Mouse (Mus musculus) forebrain, embryonic 10.5 days (tissue): ENCODE results near the gene Cnga3. TPM values are rescaled to one million over a fixed set of nuclear protein-coding genes. Genes with fewer than 3 reads are reported as not detected.

Experiments
- DNase-seq: peaks from one replicate; pipeline ENCODE4 v3.0.0-alpha.2; 2017; ENCODE audit warnings: low spot score; ENCODE audit errors: extremely low spot score
- H3K27ac ChIP-seq: fragments of 300-500 bp; sonication (generic); 2 replicates; pipeline ENCODE4 v1.5.1; 2016; ENCODE audit warnings: mild to moderate bottlenecking
- H3K27me3 ChIP-seq: fragments of 300-500 bp; sonication (generic); 2 replicates; pipeline ENCODE4 v1.6.1; 2016; ENCODE audit warnings: mild to moderate bottlenecking; ENCODE audit not compliant: poor library complexity, severe bottlenecking
- H3K36me3 ChIP-seq: fragments of 300-500 bp; sonication (generic); replicated peaks from 2 replicates; pipeline ENCODE4 v1.6.1; 2016; ENCODE audit warnings: mild to moderate bottlenecking, moderate library complexity
- H3K4me1 ChIP-seq: fragments of 300-500 bp; sonication (generic); 2 replicates; pipeline ENCODE4 v1.6.1; 2016
- H3K4me3 ChIP-seq: fragments of 300-500 bp; sonication (generic); 2 replicates; pipeline ENCODE4 v1.5.1; 2016; ENCODE audit warnings: mild to moderate bottlenecking, moderate library complexity
- H3K9me3 ChIP-seq: fragments of 300-500 bp; sonication (generic); 2 replicates; pipeline ENCODE4 v1.6.1; 2016; ENCODE audit warnings: mild to moderate bottlenecking, moderate library complexity
- WGBS: fragments of 180-500 bp; shearing (Covaris S2); methylation state at CpG from one replicate; pipeline ENCODE4 v1.1.7; 2016; 5-methylcytosine and 5-hydroxymethylcytosine counted together
- polyA plus RNA-seq: library from polyadenylated mRNA; unstranded; fragments of >200 nt; fragmentation: Nextera tagmentation; extraction: Ambion mirVana; gene quantifications from 2 replicates; pipeline ENCODE4 v1.2.1, GENCODE M21; 2016

Cnga3 gene
- polyA plus RNA-seq = 0.04 TPM in 1 of 2 replicates, not detected in the other

DNA sequence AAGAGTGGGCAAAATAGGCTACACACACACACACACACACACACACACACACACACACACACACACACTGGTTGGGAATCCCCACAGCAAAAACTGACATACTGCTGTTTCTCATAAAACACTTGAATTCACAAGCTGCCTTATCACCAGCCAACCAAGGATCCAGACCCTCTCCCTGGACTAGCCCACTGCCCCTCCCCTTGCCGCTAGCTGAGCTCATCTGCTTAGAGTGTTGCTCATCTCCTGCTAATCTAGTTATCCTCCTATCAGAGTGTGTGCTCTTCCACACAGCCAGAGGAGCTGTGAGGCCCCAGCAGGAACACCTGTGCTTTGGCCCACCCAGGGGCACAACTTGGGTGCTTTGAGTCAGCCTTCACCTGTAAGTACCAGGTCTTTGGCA lies at the start of gene Cnga3:
TSS of gene Cnga3 (plus strand) at position 291 of the 400 bp plus-strand sequence.
- no peaks in the 10 kb centered on the region for H3K9me3 ChIP-seq
- no peak within 1 kb of the TSS for H3K27ac ChIP-seq
- H3K27me3 ChIP-seq = no peaks in the 10 kb centered on the region
- no peaks in the 10 kb centered on the region for H3K4me1 ChIP-seq
- WGBS = 76% methylated on average over 1 of the region's 1 CpGs
- no peak for DNase-seq
- H3K4me3 ChIP-seq = no peak within 1 kb of the TSS
- H3K36me3 ChIP-seq = no peaks in the 10 kb centered on the region

DNA sequence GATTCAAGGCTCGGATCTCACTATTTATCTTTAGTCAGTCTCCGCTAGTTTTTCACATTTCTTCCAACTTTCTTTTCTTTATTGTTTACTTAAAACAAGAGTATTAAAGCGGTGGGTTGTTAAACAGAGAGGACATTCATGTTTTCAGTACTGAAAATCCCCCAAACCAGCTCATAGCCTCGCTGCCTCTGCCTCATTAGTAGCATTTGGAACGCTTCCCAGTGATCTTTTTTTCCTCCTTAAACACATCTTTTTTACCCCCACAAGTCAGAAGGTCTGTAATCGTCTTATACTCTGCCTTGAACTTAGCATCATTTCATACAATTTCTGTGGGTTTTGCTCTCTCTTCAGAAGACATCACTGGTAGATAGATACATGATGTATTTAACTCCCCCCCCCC lies 48.2 kb upstream of the Cnga3 start:
- Histone ChIP-seq H3K36me3 (no peaks in the 10 kb centered on the region), H3K27me3 (no peaks in the 10 kb centered on the region), H3K27ac (no peak overlapping the region), H3K9me3 (no peaks in the 10 kb centered on the region; the same call in 1 of the 2 replicates), H3K4me3 (no peak overlapping the region), H3K4me1 (no peaks in the 10 kb centered on the region; the same call in 1 of the 2 replicates)
- WGBS = 75% methylated on average over 6 of the region's 6 CpGs
- DNase-seq = no peak

DNA sequence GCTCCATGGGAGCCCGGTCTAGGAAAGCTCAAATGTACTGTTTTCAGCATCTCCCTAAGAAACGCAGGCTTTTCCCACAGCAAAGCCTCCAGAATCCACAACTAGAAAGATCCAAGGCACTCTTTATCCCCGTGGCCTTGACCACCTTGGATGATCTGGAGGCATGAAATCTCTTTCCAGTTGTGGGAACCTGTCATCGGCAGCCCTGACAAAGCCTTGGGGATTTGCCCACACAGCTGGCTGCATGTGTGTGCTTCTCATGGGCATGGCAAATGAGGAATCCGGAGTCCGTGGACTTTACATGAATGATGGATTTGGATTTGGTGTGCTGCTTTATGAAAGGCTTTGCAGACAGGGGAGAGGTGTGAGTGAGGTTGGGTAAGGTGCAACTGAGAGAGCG lies 46.3 kb upstream of the Cnga3 start:
- Histone ChIP-seq H3K4me1 (no peaks in the 10 kb centered on the region; the same call in 1 of the 2 replicates), H3K27ac (no peak overlapping the region), H3K4me3 (no peak overlapping the region), H3K9me3 (no peaks in the 10 kb centered on the region), H3K36me3 (no peaks in the 10 kb centered on the region), H3K27me3 (no peaks in the 10 kb centered on the region)
- WGBS = 84% methylated on average over 7 of the region's 7 CpGs
- no peak for DNase-seq

DNA sequence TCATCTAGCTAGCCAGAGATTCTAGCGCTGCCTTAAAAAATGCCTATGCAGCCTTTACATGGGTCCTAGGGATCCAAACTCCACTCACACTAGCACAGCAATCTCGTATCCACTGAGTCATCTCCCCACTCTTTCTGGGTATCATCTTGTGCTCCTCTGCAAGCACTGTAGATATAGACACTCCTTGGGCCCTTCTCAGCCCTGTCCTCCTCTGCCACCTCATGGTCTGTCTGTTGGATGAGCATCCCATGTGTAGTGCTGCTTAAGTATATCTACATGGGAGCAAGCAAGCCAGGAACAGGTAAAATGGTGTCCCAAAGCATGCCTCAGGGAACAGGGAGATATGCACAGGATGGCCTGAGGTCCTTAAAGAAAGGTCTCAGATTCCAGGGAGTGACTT lies 36.4 kb upstream of the Cnga3 start:
- H3K4me1 ChIP-seq = no peaks in the 10 kb centered on the region
- WGBS = 88% methylated on average over 2 of the region's 2 CpGs
- H3K27me3 ChIP-seq = no peaks in the 10 kb centered on the region
- no peaks in the 10 kb centered on the region for H3K36me3 ChIP-seq
- DNase-seq = no peak
- no peak overlapping the region for H3K4me3 ChIP-seq
- no peak overlapping the region for H3K27ac ChIP-seq
- no peaks in the 10 kb centered on the region for H3K9me3 ChIP-seq

DNA sequence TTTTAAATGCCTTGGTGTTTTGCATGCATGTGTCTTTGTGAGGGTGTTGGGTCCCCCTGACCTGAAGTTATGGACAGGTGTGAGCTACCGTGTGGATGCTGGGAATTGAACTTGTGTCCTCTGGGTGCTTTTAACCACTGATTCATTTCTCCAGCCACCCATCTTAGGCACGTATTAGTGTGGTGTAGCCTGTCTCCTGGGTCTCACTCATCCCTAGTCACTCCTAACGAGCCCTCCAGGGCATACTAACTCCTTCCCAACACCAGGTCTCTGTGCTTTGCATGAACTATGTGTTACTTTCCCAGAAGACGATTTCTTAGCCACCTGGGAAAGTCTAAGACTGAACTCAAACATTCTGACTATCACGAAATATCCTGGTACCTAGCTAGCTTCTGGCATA lies 34.4 kb upstream of the Cnga3 start:
- Histone ChIP-seq H3K4me3 (no peak overlapping the region), H3K27ac (no peak overlapping the region), H3K9me3 (no peaks in the 10 kb centered on the region), H3K27me3 (no peaks in the 10 kb centered on the region), H3K36me3 (no peaks in the 10 kb centered on the region), H3K4me1 (peaks cover under 1% of the 10 kb centered on the region)
- 75% methylated on average over 5 of the region's 5 CpGs for WGBS
- DNase-seq = no peak

DNA sequence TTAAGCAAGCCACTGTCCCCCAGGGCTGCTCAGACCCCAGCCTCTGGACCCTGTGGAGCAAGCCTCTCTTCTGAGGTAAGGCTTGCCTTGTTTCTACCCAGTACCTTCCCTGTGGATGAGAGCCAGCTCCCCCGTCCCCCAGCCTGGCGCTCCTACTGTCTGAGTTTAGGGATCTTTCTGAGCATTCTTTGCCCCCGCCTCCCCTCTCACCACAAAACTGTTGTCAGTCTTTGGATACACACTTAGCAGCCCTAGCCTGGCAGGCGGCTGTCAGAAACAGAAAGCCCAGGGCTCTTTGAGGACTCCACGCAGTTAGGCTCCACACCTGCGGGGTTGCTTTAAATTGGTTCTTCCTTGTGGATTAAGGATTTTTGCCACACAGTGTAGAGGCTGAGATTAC lies 27.2 kb upstream of the Cnga3 start:
- Histone ChIP-seq H3K4me1 (peaks cover 18% of the 10 kb centered on the region), H3K27me3 (no peaks in the 10 kb centered on the region), H3K27ac (no peak overlapping the region), H3K36me3 (no peaks in the 10 kb centered on the region), H3K4me3 (no peak overlapping the region), H3K9me3 (no peaks in the 10 kb centered on the region; the same call in 1 of the 2 replicates)
- no peak for DNase-seq
- WGBS = 60% methylated on average over 6 of the region's 6 CpGs

DNA sequence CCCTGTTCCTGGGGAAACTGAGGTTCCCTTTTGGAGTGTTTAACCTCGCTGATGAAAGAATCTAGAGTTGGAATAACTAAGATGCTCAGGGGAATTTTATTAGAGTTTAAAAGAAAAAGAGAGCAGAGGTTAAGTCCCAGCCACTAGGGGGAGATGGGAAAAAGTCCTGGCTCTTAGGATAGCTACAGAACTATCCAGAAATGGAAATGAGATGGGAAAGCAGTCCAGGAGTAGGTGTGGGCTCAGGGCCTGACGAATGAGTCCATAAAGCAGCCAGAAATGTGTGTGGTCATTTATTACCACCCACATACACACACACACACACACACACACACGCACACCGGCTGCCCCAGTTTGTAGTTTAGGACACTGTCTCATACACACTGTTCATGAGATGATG lies 19.6 kb upstream of the Cnga3 start:
- no peaks in the 10 kb centered on the region; the same call in 1 of the 2 replicates for H3K9me3 ChIP-seq
- DNase-seq = no peak
- 62% methylated on average over 4 of the region's 4 CpGs for WGBS
- no peaks in the 10 kb centered on the region for H3K4me1 ChIP-seq
- H3K27me3 ChIP-seq = no peaks in the 10 kb centered on the region
- no peaks in the 10 kb centered on the region for H3K36me3 ChIP-seq
- no peak overlapping the region for H3K27ac ChIP-seq
- no peak overlapping the region for H3K4me3 ChIP-seq

DNA sequence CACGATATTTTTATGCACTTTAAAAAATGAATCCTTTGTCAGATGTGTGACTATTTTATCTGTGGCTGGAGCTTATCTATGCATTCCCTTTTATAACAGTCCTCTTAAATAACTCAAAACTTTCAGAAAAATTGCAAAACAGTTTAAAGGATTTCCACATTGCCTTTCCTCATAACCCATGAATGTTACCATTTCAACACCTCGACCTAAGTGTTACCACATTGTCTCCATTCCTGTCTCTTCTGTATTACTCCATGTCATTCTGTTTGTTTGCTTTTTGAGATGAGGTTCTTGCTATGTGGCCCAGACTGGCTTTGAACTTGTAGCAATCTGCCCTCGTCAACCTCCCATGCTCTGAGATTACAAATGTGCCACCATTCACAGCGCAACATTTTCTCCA lies 12.8 kb upstream of the Cnga3 start:
- DNase-seq = no peak
- no peak overlapping the region for H3K27ac ChIP-seq
- H3K4me3 ChIP-seq = no peak overlapping the region
- no peaks in the 10 kb centered on the region for H3K9me3 ChIP-seq
- no peaks in the 10 kb centered on the region for H3K36me3 ChIP-seq
- no peaks in the 10 kb centered on the region for H3K4me1 ChIP-seq
- 92% methylated on average over 4 of the region's 4 CpGs for WGBS
- H3K27me3 ChIP-seq = no peaks in the 10 kb centered on the region

DNA sequence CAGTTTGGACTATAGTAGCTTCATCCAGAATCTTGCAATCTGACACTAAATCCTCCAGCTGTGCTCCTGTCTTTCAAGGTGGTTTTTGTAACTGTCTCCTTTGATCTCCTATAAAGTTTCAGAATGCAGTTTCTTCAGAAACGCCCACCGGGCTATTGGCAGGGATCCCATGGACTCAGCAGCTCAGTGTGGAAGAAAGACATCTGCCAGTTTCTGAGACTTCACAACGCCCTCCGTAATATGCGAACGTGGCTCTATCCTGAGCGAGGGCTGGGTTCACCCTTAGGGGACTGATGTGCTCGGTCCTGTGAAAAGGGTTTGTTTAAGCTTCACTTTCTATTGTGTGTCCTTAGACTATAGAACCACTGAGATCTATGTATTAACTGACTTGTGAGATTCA lies 6.5 kb upstream of the Cnga3 start:
- Histone ChIP-seq H3K36me3 (no peaks in the 10 kb centered on the region), H3K27me3 (no peaks in the 10 kb centered on the region), H3K27ac (no peak overlapping the region), H3K4me3 (no peak overlapping the region), H3K4me1 (no peaks in the 10 kb centered on the region), H3K9me3 (no peaks in the 10 kb centered on the region; the same call in 1 of the 2 replicates)
- WGBS = 89% methylated on average over 8 of the region's 8 CpGs
- DNase-seq = no peak

DNA sequence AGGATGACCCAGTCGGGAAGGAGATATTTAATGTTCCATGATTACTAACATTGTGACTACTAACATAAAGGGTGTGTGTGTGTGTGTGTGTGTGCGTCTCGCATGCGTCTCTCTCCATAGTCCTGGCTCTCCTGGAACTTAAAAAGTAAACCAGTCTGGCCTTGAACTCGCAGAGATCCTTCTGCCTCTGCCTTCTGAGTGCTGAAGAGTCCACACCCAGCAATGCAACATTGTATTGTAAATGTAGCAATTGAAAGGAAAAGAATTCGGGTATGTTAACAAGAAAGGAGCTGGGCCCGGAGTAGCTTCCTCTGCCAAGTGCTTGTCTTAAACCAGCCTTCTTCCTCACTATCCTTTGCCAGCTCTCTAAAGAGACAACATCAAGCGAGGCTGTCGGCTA lies 1.9 kb upstream of the Cnga3 start:
- Histone ChIP-seq H3K27me3 (no peaks in the 10 kb centered on the region), H3K27ac (no peak overlapping the region), H3K36me3 (no peaks in the 10 kb centered on the region), H3K4me1 (no peaks in the 10 kb centered on the region), H3K9me3 (no peaks in the 10 kb centered on the region), H3K4me3 (no peak overlapping the region)
- 91% methylated on average over 9 of the region's 9 CpGs for WGBS
- DNase-seq = no peak

DNA sequence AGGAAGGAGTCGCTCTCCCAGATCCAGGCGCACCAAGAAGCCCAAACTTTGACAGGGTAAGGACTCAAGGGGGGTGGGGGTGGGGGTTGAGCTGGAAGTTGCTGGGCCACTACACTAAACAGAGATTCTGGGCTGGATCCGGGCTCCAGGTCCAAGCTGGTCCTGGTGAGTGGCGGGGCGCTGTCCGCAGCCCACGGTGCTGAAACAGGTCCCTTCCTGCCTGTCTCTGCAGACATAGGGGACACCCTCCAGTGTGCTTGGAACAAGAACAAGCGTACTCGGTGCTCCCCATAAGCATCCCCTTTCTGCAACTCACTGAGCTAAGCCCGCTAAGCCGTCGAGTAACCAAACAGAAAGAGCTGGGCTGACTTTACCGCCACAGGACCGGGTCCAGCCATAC lies 4.2 kb downstream of the Cnga3 start:
- no peaks in the 10 kb centered on the region for H3K27me3 ChIP-seq
- H3K9me3 ChIP-seq = no peaks in the 10 kb centered on the region
- H3K27ac ChIP-seq = no peak overlapping the region
- peaks cover 14% of the 10 kb centered on the region for H3K4me1 ChIP-seq
- 4% methylated on average over 14 of the region's 14 CpGs for WGBS
- no peak overlapping the region for H3K4me3 ChIP-seq
- DNase-seq = peak; percentile 61
- H3K36me3 ChIP-seq = no peaks in the 10 kb centered on the region

DNA sequence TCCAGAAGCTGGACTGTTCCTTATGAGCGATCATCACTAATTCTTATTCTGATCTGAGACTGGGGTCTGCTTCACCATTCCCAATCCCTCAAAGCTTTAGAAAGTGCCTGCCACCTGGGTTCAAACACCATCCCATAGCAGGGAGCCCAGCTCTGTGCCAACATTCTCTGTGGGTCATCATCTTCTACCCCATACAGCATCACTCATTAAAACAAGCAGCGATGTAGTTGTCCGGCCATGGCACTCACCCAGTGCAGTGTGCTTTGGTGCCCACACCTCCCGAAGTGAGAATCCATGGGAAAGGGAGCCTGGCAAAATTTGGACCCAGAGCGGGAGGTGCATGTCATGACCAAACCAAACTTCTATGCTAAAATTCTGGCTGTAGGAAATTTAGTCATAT lies 5.4 kb downstream of the Cnga3 start:
- Histone ChIP-seq H3K4me3 (no peak overlapping the region), H3K27ac (no peak overlapping the region), H3K9me3 (no peaks in the 10 kb centered on the region), H3K27me3 (no peaks in the 10 kb centered on the region), H3K36me3 (no peaks in the 10 kb centered on the region), H3K4me1 (peaks cover 14% of the 10 kb centered on the region)
- no peak for DNase-seq
- WGBS = 86% methylated on average over 5 of the region's 5 CpGs

DNA sequence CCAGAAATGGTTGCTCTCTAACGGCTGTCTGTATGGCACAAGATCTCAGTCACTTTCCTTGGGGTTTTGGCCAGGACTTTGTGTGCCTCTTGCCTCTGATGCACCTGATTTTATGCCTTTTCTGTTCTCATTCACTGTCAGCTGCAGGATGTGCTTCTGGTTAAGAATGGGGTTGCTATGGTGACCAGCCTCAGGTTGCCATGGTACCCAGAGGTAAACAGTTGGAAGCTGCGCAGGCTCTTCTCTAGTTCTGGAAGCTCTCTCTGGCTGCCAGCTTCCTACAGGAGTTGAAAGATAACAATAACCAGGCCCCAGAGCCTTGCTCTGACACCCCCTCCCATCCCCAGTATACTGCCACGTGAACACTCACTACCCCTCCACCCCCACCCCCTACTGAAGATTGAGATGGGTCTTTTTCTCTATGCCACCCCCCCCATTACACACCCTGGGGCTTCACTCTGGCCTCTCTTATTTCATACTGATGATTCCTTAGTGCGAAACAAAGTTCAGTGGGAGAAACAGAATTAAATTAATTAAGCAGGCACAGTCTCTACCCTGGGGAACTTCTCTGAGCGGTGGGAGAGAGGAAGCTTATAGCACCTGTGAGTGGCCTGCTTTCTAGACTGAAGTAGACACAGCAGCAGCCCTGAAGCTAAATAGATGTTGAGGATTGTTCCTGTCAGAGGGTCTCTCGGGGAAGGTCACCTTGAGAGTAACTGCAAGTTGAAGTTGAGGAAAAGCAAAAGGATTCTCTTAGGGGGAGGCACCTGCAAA lies 6.1 kb downstream of the Cnga3 start:
- Histone ChIP-seq H3K4me3 (no peak overlapping the region), H3K4me1 (peaks cover 14% of the 10 kb centered on the region), H3K27me3 (no peaks in the 10 kb centered on the region), H3K9me3 (no peaks in the 10 kb centered on the region), H3K36me3 (no peaks in the 10 kb centered on the region), H3K27ac (no peak overlapping the region)
- WGBS = 53% methylated on average over 6 of the region's 6 CpGs
- peak; percentile 60 for DNase-seq
